Mouse (Mus musculus) liver, embryonic 16.5 days (tissue): ENCODE results near the gene Kif6. TPM values are rescaled to one million over a fixed set of nuclear protein-coding genes. Genes with fewer than 3 reads are reported as not detected.
A peak's percentile ranks its signal among the peaks of the same experiment; 100 is the strongest.

Experiments used
- ATAC-seq: fragments of 200-750 bp; cut with Nextera tagmentation; 2 replicates; pipeline ENCODE4 v1.8.0; 2017; ENCODE audit warnings: low read depth, mild to moderate bottlenecking, moderate number of reproducible peaks, moderate library complexity
- H3K27ac ChIP-seq: fragments of 300-500 bp; sonication (generic); 2 replicates; pipeline ENCODE4 v1.5.1; 2014; ENCODE audit warnings: mild to moderate bottlenecking, low read length
- H3K27me3 ChIP-seq: fragments of 300-500 bp; sonication (generic); 2 replicates; pipeline ENCODE4 v1.6.1; 2014; ENCODE audit warnings: low read depth, low read length, mixed read lengths; ENCODE audit not compliant: control insufficient read depth, insufficient read depth
- H3K36me3 ChIP-seq: fragments of 300-500 bp; sonication (generic); 2 replicates; pipeline ENCODE4 v1.6.1; 2014; ENCODE audit warnings: mild to moderate bottlenecking; ENCODE audit not compliant: control insufficient read depth, insufficient read depth
- H3K4me1 ChIP-seq: fragments of 300-500 bp; sonication (generic); 2 replicates; pipeline ENCODE4 v1.6.1; 2014; ENCODE audit warnings: low read depth, low read length, mixed read lengths; ENCODE audit not compliant: control insufficient read depth
- H3K4me2 ChIP-seq: fragments of 300-500 bp; sonication (generic); 2 replicates; pipeline ENCODE4 v1.6.1; 2014; ENCODE audit warnings: low read depth, low read length, mixed read lengths
- H3K4me3 ChIP-seq: fragments of 300-500 bp; sonication (generic); 2 replicates; pipeline ENCODE4 v1.5.1; 2014; ENCODE audit warnings: low read depth, mild to moderate bottlenecking, low read length
- H3K9ac ChIP-seq: fragments of 300-500 bp; sonication (generic); 2 replicates; pipeline ENCODE4 v1.6.1; 2014; ENCODE audit warnings: low read depth, low read length
- H3K9me3 ChIP-seq: fragments of 300-500 bp; sonication (generic); replicated peaks from 2 replicates; pipeline ENCODE4 v1.6.1; 2016; ENCODE audit warnings: low read length; ENCODE audit not compliant: control insufficient read depth
- WGBS: fragments of 180-500 bp; shearing (Covaris S2); extraction: QIAGEN DNeasy Blood & Tissue Kit; methylation state at CpG from one replicate; pipeline ENCODE4 v1.1.7; 2014; ENCODE audit not compliant: insufficient replicate concordance; 5-methylcytosine and 5-hydroxymethylcytosine counted together
- polyA plus RNA-seq: library from polyadenylated mRNA; unstranded; fragments of >200 nt; fragmentation: Nextera tagmentation; extraction: Ambion mirVana; gene quantifications from 2 replicates; pipeline ENCODE4 v1.2.1, GENCODE M21; 2015

Kif6 gene
- polyA plus RNA-seq, 1 experiment from 2014 or later: 0.11 TPM

DNA sequence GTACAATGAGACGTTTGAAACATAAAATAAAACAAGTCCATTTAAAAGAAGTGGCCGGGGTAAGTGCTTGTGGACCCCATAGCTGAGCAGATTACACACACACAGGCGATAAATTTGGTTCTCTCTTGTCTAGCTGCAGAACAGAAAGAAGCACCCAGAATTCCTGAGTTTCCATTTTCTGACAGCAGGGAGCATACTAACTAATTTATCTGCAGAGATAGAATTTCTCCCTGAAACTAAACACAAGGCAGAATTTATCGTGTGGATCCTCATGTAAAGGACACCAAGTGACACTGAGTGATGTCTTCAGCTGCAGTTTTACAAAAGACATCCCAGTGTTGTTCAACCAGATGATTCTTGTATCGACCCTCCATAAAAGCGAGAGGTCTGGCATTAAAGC is 260.5 kb downstream of the Kif6 start:
- no peak for ATAC-seq

DNA sequence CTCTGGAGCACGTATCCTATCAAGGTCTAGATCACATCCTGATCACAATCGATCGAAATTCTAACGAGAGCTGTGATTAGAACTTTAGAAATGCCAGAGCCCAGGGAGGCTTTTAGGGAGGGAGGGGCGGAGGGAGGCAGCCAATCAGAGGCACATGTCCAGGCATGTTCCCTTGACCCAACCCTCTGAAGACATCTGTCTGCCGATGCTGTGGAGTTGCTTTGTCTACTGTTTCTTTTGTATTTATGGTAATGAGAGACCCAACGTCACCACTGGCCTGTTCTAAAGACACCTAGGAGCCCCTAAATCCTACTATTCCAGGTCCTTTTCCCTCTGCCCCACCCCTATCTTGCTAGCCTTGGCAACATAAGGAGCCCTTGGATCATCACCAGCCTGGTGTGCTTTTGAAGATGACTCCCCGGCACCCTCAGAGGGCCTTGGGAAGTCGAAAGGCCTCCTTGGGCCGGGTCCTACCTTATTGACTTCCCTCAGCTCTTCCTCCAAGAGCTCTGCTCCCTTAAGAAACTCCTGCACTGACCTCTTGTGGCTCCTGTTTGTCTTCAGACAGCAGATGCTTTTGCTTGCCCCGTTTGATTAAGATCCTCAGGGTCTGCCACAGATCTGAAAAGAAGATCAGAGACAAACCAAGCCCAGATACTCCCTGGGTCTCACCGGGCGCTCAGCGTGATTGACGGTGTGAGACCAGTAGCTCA is 261.2 kb downstream of the Kif6 start:
- H3K9ac ChIP-seq: no peak overlapping the region
- no peak for ATAC-seq
- H3K27ac ChIP-seq: no peak overlapping the region
- no peak overlapping the region for H3K4me3 ChIP-seq
- H3K4me1 ChIP-seq: no peaks in the 10 kb centered on the region
- no peak overlapping the region for H3K4me2 ChIP-seq
- H3K27me3 ChIP-seq: no peaks in the 10 kb centered on the region
- WGBS: 44% methylated on average over 15 of the region's 15 CpGs
- no peaks in the 10 kb centered on the region for H3K9me3 ChIP-seq
- H3K36me3 ChIP-seq: no peaks in the 10 kb centered on the region

More for the DNA sequence above, 260.5 kb downstream of the Kif6 start:
- no peaks in the 10 kb centered on the region for H3K36me3 ChIP-seq
- no peaks in the 10 kb centered on the region for H3K9me3 ChIP-seq
- H3K4me3 ChIP-seq: no peak overlapping the region
- 56% methylated on average over 6 of the region's 6 CpGs for WGBS
- H3K9ac ChIP-seq: no peak overlapping the region
- no peaks in the 10 kb centered on the region for H3K27me3 ChIP-seq
- no peak overlapping the region for H3K27ac ChIP-seq
- H3K4me2 ChIP-seq: no peak overlapping the region
- no peaks in the 10 kb centered on the region for H3K4me1 ChIP-seq

DNA sequence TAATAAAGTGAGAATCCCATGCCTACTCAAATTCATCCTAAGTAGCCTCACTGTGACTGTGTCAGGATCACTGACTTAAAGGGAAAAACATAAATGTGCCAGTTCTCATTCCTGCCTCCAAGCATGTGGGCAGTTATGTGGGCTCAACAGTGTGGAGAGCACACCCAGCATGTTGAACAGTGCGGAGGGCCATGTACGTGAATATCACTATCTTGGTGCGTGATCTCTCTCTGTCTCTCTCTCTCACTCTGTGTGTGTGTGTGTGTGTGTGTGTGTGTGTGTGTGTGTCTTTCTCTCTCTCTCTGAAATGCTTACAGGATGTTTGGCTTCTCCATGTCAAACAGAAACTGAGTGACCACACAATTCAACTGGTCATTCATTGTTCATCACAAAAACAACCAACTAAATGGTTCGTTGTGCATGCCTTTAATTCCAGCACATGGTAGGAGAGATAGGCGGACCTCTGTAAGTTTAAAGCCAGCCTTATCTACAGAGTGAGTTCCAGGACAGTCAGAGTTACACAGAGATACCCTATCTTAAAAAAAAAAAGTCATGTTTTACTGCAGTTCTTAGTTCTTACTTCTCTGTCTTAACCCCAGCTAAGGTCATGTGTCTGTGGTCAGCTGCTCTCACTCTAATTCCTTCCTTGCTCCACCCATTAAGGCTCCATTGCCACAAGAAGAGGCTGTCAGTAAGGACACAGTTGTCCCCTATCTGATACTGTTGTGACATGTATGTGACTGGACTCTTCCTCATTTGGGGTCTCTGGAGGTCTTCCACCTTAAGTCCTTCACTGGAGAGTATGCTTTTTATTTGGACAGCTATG is 266.2 kb downstream of the Kif6 start:
- H3K4me1 ChIP-seq: no peaks in the 10 kb centered on the region
- peak; percentile 37; the same call in 1 of the 2 replicates for ATAC-seq
- WGBS: 28% methylated on average over 5 of the region's 5 CpGs

DNA sequence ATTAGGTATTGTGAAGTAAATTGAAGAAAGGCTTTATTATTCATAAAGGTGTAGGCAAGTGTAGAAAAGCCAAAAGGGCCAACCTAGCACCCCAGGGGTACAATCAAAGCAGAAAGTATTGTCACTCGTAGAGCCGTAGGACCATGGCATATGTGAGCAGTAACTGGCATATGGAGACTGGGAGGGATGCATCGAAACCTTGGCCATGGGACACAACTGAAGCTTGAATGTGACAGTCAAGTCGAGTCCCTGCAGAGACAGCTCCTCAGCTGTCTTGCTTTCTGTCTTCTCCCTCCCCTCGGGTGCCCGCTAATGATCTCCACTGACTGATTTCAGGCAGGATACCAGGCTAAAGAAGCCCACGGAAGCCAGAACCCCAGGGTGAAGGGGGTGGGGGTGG is 266.9 kb downstream of the Kif6 start:
- Histone ChIP-seq H3K36me3 (no peaks in the 10 kb centered on the region), H3K9ac (no peak overlapping the region), H3K27me3 (no peaks in the 10 kb centered on the region), H3K9me3 (no peaks in the 10 kb centered on the region), H3K27ac (no peak overlapping the region), H3K4me3 (no peak overlapping the region), H3K4me2 (no peak overlapping the region), H3K4me1 (no peaks in the 10 kb centered on the region)
- WGBS: 49% methylated on average over 7 of the region's 7 CpGs
- no peak for ATAC-seq

More for the DNA sequence above, 266.2 kb downstream of the Kif6 start:
- no peaks in the 10 kb centered on the region for H3K36me3 ChIP-seq
- H3K27ac ChIP-seq: no peak overlapping the region
- no peaks in the 10 kb centered on the region for H3K9me3 ChIP-seq
- H3K9ac ChIP-seq: no peak overlapping the region
- no peak overlapping the region for H3K4me3 ChIP-seq
- no peaks in the 10 kb centered on the region for H3K27me3 ChIP-seq
- H3K4me2 ChIP-seq: no peak overlapping the region

DNA sequence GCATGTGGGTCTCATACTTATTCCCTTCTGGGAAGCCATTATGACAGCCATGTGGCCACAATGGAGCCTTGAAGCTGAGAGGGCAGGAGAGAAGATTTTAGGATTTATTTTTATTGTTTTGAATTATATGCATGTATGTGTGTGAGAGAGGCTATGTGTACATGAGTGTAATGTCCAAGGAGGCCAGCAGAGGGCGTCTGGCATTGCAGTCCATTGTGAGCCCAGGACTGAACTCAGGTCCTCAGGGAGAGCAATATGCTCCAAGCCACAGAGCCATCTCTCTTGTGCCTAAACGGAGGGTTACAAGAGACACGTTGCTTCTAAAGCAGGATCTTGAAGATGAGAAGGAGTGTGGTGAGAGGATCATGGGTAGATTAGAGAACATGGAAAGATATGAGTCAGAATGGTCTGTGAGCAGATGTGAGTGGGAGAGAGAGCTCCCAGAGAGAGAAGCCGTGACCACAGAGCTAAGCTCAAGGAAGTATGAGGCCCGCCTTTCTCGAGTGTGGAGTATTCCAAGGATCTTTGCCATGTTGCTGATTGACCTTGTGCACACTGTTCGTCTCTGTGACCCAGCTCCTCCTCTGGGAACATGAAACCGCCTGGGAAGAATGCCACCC is 268.3 kb downstream of the Kif6 start:
- H3K4me3 ChIP-seq: no peak overlapping the region
- ATAC-seq: no peak
- H3K9me3 ChIP-seq: no peaks in the 10 kb centered on the region
- no peaks in the 10 kb centered on the region for H3K4me1 ChIP-seq
- 62% methylated on average over 8 of the region's 8 CpGs for WGBS
- H3K27me3 ChIP-seq: no peaks in the 10 kb centered on the region
- no peak overlapping the region for H3K4me2 ChIP-seq
- no peak overlapping the region for H3K27ac ChIP-seq
- H3K36me3 ChIP-seq: no peaks in the 10 kb centered on the region
- no peak overlapping the region for H3K9ac ChIP-seq

DNA sequence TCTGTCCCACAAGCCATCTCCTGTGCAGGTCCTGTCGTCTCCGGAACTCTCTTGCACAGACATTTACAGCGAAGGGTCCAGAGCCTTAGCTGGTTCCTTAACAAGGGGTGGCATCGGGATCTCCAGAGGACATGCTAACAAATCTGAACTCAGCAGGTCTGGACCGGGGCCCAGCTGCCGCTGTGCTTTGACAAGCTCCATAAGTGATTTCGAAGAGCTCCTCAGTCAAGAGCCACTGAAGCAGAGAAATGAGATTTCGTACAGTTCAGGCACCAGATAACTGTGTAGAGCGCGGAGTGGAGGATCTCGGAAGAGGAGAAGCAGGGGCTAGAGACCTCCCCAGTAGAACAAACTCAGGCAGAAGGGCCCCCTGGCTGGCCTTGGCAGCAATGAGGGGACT is 270.1 kb downstream of the Kif6 start:
- H3K9ac ChIP-seq: no peak overlapping the region
- ATAC-seq: no peak
- no peak overlapping the region for H3K27ac ChIP-seq
- no peaks in the 10 kb centered on the region for H3K27me3 ChIP-seq
- no peaks in the 10 kb centered on the region for H3K9me3 ChIP-seq
- H3K4me1 ChIP-seq: no peaks in the 10 kb centered on the region
- H3K4me3 ChIP-seq: no peak overlapping the region
- 80% methylated on average over 11 of the region's 11 CpGs for WGBS
- H3K4me2 ChIP-seq: no peak overlapping the region
- H3K36me3 ChIP-seq: no peaks in the 10 kb centered on the region

DNA sequence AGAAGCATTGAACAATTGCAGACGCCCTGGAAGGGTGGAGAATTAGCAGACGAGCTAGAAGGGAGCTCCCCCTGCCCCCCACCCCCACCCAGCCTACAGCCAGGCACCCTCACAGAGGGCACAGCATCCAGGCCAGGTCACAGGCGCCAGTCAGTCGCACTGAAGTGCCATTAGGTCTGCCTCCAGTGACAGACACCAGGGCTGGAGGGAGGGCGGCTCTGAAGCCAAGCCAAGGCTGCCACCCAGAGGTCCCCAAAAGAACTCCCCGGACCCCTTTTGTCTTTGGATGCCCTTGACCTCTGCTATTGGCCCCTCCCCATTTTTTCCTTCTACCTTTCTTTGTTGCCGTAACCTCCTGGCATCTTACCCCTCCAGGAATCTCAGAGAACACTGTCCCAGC is 274.7 kb downstream of the Kif6 start:
- no peak for ATAC-seq
- Histone ChIP-seq H3K27ac (no peak overlapping the region), H3K4me3 (no peak overlapping the region), H3K36me3 (no peaks in the 10 kb centered on the region), H3K27me3 (no peaks in the 10 kb centered on the region), H3K4me1 (no peaks in the 10 kb centered on the region), H3K9ac (no peak overlapping the region), H3K4me2 (no peak overlapping the region), H3K9me3 (no peaks in the 10 kb centered on the region)
- WGBS: 34% methylated on average over 7 of the region's 7 CpGs

DNA sequence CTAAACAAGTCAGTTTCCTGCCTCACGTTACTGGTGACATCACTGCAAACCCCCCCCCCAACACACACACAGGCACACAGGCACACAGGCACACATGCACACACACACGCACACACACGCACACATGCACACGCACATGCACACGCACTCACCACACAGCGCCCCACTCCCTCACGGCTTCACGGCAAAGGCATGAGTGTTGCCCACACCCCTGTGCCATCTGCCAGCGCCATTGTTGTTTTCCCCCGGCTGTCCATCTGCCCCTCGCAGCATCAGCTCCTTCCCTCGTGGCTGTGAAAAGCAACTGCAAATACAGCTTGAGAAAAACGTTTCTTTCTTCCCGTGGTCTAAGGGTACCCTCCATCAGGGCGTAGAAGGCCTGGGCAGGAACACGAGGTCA is 275.9 kb downstream of the Kif6 start:
- H3K9me3 ChIP-seq: no peaks in the 10 kb centered on the region
- 62% methylated on average over 16 of the region's 16 CpGs for WGBS
- no peaks in the 10 kb centered on the region for H3K27me3 ChIP-seq
- H3K27ac ChIP-seq: no peak overlapping the region
- no peak for ATAC-seq
- H3K9ac ChIP-seq: no peak overlapping the region
- no peak overlapping the region for H3K4me3 ChIP-seq
- H3K4me1 ChIP-seq: no peaks in the 10 kb centered on the region
- no peaks in the 10 kb centered on the region for H3K36me3 ChIP-seq
- H3K4me2 ChIP-seq: no peak overlapping the region

DNA sequence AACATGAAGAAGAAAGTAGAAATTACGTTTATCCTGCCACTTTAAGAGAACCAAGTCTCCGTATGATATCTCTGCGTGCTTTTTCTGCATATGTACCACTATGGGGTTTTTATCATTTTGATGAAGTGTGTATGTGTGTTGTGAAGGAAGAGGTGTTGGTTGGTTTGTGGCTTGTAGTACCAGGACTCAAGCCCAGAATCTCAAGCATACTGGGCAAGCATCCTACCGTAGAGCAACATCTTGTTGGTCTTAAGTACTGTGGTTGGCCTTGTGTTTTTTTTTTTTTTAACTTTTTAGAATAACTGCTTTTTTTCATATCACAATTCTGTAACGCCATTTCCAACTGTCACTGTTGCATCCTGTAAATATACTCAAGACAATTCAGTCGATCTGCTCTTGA is 277.5 kb downstream of the Kif6 start:
- Histone ChIP-seq H3K27me3 (no peaks in the 10 kb centered on the region), H3K36me3 (no peaks in the 10 kb centered on the region), H3K4me3 (no peak overlapping the region), H3K27ac (no peak overlapping the region), H3K4me1 (no peaks in the 10 kb centered on the region), H3K9me3 (no peaks in the 10 kb centered on the region), H3K4me2 (no peak overlapping the region), H3K9ac (no peak overlapping the region)
- WGBS: 61% methylated on average over 6 of the region's 6 CpGs
- ATAC-seq: no peak
